Mouse (Mus musculus) left cerebral cortex, adult 2 months (tissue): ENCODE measurements around the gene BC034090. TPM values are rescaled to one million over a fixed set of nuclear protein-coding genes. Genes with fewer than 3 reads are reported as not detected.

ENCODE experiments used
- DNase-seq, 2 experiments: peaks; one replicate each; pipeline ENCODE4 v3.0.0; 2021 to 2022; ENCODE audit warnings: low spot score in 2 of 2, mixed read lengths in 1 of 2; ENCODE audit errors: extremely low spot score in 1 of 2
- H3K27ac ChIP-seq: fragments of 200-600 bp; 2 replicates; pipeline ENCODE4 v1.8.1; 2022
- H3K4me3 ChIP-seq: fragments of 200-600 bp; 2 replicates; pipeline ENCODE4 v1.8.1; 2022
- CTCF ChIP-seq: fragments of 200-600 bp; IDR thresholded peaks from 2 replicates; pipeline ENCODE4 v1.8.1; 2022; ENCODE audit warnings: antibody characterized with exemption, mild to moderate bottlenecking, moderate library complexity
- intact Hi-C: fragments of 180-260 bp; cut with DNase I; formaldehyde crosslinking; loops from one replicate; pipeline ENCODE4 v1.15.1; 2025
- total RNA-seq, 2 experiments: library from RNA; stranded (reverse); gene quantifications; 2 replicates each; pipeline ENCODE4 v1.2.3; 2021

BC034090 gene
- total RNA-seq, 2 experiments from 2014 or later = 9.9 to 14.7 TPM

DNA sequence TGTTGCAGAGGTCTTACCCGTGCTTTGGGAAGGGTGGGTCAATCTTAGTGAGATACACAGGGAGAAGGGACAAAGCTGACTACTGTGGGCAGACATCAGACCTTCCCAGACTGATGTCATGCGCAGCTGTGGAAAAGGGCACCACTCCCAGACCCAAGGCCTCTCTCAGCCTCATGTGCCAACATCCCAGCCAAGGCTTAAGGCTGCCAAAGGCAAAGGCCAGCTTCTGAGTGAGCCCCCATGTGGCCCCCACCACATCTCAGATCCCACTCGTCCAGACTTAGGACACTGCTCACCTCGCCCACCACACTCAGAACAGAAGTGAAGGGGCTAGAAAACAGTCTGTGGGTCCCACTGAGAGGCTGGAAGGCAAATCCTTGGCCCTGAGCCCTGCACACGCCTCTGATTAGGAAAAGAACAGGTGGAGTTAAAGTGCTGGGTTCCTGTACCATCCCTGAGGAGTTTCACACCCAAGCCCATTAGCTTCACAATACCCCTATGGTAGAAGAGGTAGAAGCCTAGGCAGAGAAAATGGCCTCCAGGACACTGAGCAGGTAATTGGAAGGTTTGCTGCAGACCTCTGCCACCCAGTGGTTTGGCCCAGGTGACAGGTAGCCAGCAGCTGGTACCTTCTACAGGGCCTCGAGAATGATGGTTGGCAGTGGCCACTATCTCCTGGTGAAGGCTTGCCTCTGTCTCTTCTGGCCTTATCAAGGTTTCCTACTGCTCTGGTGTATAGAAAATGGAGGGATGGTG lies 4.1 kb downstream of the BC034090 start:
- Histone ChIP-seq H3K4me3 (no peak overlapping the region), H3K27ac (peak overlapping the region; percentile 76)
- peak in 1 of 2 experiments; percentile 32 for DNase-seq
- TF ChIP-seq CTCF = no peak
- intact Hi-C loops = no loop called here

DNA sequence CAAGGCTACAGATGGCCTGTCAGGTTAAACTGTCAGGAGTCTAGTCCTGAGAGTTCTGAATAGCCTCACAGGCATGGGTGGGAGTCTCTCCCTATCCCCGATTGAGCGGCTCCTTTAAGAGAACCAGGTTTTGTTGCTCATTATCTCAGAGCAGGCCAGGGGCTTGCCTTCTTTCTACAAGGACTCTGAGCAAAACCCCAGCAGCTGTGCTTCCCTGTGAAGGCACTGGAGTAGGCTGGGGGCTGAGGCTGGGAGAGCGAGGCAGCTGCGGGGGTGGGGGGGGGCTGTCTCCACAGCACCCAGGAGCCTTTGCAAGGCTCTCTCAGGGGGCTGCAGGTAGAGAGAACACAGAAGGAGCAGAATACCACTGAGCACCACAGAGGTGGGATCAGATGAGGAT lies 5.1 kb downstream of the BC034090 start:
- Histone ChIP-seq H3K4me3 (no peak overlapping the region), H3K27ac (peak overlapping the region; percentile 76)
- DNase-seq = no peak
- intact Hi-C loops = no loop called here
- TF ChIP-seq CTCF = no peak

DNA sequence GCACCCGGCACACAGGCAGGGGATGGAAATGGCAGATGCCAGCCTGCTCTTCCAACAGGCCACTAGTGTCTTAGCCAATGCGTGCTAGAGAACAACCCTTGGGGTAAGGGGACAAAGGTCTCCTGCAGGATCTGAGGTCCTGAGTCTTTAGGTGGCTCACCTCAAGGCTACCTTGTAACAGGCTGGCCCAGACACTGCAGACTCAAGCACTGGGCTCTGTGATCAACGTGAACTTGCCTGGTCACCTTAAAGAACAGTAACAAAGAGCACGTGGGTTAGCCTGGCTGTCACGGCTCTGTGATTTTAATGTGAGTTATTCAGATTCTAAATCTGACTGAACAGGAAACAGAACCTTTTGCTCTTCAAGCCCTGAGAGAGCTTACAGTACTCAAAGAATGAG lies 6.1 kb downstream of the BC034090 start:
- DNase-seq = no peak
- H3K27ac ChIP-seq = peak overlapping the region; percentile 90
- no peak for TF ChIP-seq CTCF
- H3K4me3 ChIP-seq = no peak overlapping the region
- intact Hi-C loops = no loop called here

DNA sequence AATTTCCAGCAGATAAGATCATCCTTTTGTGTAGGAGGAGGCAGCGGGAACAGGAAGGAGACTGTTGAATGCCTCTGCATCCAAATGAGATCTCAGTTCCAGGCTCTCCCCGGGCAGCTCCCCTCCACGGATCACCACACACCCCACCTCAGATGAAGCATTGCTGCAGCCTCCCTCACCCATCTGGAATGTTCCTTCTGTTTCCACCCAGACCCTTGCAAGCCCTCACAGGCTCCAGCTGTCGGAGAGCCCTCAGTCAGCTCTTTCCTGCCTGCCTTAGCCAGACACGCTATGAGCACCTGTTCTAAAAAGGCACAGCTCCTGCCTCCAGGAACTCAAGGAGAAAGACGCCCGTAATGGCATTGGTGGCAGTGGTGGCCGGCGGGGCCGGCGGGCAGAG lies 6.9 kb downstream of the BC034090 start:
- peak overlapping the region; percentile 90 for H3K27ac ChIP-seq
- peak in 1 of 2 experiments; percentile 33 for DNase-seq
- TF ChIP-seq CTCF = no peak
- intact Hi-C loops = no loop called here
- H3K4me3 ChIP-seq = no peak overlapping the region

DNA sequence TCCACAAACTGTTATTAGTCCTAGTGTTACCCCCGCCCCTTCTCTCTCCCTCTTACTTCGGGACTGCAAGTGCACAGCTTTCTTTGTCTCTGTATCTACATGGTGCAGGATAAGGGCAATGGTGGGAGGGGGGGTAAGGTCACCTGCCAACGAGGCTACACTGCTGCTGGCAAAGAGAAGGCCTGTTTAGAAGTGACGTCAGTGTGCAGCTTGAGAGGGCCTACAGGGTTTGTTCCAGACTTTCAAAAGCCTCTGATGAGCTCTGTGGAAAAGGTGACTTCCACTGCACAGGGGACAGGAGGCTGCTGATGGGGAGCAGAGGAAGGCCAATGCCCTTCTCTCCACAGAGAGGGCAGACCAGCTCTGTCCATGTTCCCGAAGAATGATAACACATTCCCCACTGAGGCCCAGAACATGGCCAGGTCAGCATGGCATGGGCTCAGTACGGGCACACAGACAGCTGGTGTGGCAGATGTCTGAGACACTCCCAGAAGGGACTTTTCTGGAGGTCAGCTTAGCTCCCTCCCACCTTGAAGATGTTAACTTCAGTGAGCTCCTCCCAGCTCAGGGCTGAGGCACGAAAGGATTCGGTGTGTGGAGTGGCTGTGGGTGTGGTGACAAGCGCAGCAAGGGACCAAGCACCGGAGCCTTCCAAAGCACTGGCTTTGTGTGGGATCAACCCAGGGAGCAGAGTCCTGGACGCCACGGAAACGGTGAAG lies 7.8 kb downstream of the BC034090 start:
- DNase-seq = peak in 1 of 2 experiments; percentile 23
- no peak for TF ChIP-seq CTCF
- Histone ChIP-seq H3K4me3 (no peak overlapping the region), H3K27ac (peak overlapping the region; percentile 90)
- intact Hi-C loops = no loop called here

DNA sequence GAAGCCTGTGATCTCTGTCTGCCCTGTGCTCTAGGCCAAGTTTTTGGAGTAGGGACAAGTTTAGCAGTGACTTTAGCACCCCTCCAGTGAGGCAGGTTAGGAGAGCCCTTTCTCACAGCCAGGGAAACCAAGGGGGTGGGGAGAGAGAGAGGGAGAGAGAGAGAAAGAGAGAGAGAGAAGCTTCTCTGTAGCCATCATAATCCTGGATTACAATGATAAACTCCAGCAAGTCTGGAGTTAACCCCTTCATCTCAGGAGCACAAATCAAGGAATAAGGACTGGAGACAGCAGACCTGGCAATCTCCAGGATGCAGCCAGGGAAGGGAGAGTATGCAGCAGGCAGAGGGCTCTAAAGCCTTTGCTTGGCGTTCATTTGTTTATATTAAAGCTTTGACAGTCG lies 8.6 kb downstream of the BC034090 start:
- no peak for DNase-seq
- peak overlapping the region; percentile 90 for H3K27ac ChIP-seq
- intact Hi-C loops = no loop called here
- no peak for TF ChIP-seq CTCF
- H3K4me3 ChIP-seq = no peak overlapping the region

DNA sequence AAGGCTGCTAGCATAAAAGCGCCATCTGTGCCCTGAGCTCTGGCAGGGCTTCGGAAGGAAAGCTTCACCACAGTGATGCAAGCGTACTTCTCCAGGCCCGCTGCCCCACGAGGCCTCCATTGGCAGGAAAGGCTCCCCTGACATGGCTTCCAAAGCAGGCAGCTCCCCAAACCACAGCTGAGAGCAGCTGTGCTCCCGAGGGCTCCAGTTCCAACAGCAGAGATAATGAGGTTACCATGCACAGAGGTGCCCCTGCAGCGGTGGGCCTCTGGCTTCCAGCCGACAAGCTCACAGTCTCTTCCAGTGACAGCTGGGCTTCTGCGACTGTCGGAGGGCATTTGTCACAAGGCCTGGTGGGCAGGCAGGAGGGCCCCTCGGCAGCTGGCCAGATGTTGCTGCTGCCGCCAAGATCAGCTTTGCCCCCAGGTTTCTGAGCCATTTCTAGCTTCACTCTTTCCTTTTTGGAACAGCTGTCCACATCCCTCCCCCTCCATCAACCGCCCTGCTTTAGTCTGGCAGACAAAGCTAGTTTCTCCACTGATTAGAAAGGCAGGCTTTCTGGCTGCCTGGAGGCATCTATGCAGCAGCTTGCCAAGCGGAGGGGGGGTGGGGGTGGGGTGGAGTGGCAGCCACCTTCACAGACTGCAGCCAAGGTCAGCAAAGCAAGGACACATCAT lies 10.2 kb downstream of the BC034090 start:
- peak overlapping the region; percentile 92 for H3K27ac ChIP-seq
- intact Hi-C loops = loop anchor here (1.0 kb wide), 1 partner anchor 47 kb away; no protein-coding TSS in a partner anchor
- peak in 1 of 2 experiments; percentile 49 for DNase-seq
- no peak overlapping the region for H3K4me3 ChIP-seq
- TF ChIP-seq CTCF = no peak

DNA sequence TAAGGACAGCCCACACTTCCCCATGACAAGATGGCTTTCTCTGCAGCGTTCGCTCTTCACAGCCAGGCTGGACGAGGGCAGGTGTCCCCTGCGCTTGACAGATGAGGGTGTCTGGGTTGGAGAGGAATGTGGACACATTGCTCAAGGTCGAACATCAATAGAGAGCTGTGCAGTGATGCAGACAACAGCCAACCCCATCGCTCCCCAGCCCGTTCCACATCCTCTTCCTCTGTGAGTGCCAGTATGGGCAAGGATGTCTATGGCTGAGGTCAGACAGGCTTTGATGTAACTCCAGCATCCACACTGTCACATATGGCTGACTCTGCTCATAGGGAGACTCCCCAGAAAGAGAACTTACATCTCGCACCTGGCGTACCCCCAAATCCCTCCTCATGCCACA lies 10.9 kb downstream of the BC034090 start:
- TF ChIP-seq CTCF = no peak
- Histone ChIP-seq H3K4me3 (no peak overlapping the region), H3K27ac (peak overlapping the region; percentile 92)
- intact Hi-C loops = no loop called here
- no peak for DNase-seq

DNA sequence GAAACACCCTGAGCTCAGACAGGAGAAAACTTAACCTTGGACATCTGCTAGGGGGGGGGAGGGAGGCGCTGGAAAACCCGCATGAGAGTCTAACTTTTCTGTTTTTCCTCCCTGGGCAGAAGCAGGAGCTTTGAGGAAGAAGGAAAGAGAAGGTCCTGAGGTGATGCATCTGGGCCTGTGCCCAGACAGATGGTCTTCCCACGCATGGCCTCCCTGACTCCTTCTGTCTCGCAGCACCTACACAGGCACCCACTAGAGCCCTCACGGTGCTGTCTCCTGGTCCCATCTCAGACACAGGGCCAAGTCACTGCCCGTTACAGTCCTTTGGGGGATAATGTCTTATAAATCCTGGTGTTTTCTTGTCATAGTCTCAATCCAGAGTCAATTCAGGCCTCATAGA lies 11.5 kb downstream of the BC034090 start:
- intact Hi-C loops = no loop called here
- TF ChIP-seq CTCF = no peak
- peak overlapping the region; percentile 92; the same call in 1 of the 2 replicates for H3K27ac ChIP-seq
- no peak for DNase-seq
- no peak overlapping the region for H3K4me3 ChIP-seq

DNA sequence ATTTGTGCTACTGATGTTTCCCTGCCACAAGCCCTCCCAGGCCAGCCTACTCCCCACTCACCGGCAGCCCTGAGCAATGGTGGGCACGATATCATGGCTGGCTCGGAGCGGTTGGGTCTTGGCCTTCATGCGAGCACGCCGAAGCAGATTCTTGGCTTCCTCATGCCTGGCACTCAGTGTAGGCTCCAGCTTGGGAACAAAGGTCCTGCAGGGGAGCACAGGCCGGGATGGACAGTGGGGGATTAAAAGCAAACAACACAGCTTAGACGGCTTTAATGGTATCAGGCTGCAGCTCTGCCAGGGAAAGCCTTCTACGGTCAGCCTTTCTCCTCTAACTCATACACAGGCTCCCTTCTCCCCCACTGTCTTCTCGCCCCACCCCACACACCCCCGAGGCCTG lies 11.9 kb downstream of the BC034090 start:
- TF ChIP-seq CTCF = no peak
- 0 out of 2 replicates have a peak overlapping the region, but pooled peaks have one; percentile 50 for H3K27ac ChIP-seq
- intact Hi-C loops = no loop called here
- no peak overlapping the region for H3K4me3 ChIP-seq
- no peak for DNase-seq

DNA sequence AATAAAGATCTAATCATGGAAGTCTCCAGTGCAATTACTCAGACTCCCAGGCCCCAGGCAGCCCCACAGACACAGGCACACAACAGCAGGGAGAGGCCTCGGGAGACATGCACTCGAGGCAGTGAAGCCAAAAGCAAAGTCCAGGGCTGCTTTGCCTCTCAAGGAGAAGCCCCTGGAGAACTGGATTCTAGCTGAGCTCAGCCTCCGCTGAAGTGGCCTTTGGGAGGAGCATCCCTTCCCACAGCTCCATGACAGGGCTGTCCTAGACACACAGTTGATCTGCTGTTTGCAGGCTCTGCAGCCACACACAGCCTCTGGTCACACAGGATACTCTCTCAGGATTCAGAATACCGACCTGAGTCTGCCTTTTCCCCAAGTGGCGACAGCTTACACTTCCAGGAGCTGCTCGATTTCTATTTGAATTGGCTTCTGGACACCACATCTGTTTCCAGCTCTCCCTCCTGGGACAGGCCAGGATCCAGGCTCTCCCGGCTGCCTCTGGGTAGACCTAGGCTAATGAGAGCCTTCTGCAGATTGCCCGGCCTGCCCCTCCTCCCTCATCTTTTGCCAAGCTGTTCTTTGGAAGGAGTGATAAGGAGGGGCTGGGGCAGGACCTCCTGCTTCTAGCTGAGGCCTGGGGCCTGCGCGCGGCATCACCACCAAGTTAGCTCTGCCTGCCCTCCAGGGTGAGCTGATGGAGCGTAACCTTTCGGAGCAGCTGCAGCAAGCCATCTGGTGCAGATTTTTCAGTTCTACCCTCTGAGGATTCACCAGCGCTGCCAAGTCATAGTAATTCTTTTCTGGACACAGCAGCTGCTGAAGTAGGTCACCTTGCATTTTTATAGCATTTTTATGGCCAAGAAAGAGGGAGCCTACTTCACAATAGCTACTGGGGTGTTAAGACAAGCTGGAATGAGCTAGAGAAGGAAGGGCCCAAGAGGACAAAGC lies 14.5 kb downstream of the BC034090 start:
- peak overlapping the region; percentile 68 for H3K27ac ChIP-seq
- DNase-seq = no peak
- H3K4me3 ChIP-seq = no peak overlapping the region
- intact Hi-C loops = no loop called here
- TF ChIP-seq CTCF = no peak
